Mouse (Mus musculus): ENCODE results near the gene Cd302. TPM values are rescaled to one million over a fixed set of nuclear protein-coding genes. Genes with fewer than 3 reads are reported as not detected.

Cd302 gene
- total RNA-seq, 2 experiments from 2014 or later, result 16.6 to 19.6 TPM

GRCm38 (mm10) chr2:60260621-60261350 lies 23.5 kb downstream of the Cd302 start:
- DNase-seq (ENCODE audit: low spot score in 2 of 2), result no peak
- intact Hi-C loops (cut with DNase I), result no loop called here

GRCm38 (mm10) chr2:60259186-60259585 lies 25.1 kb downstream of the Cd302 start:
- no peak for DNase-seq (ENCODE audit: low spot score in 2 of 2)
- intact Hi-C loops (cut with DNase I), result no loop called here

- intact Hi-C loops (cut with DNase I), result no loop called here
Observed at GRCm38 (mm10) chr2:60256751-60257150, 27.5 kb downstream of the Cd302 start.

GRCm38 (mm10) chr2:60253506-60253905 lies 30.8 kb downstream of the Cd302 start:
- peak; percentile 18 to 22 for DNase-seq (ENCODE audit: low spot score in 2 of 2)
- intact Hi-C loops (cut with DNase I), result no loop called here

More at GRCm38 (mm10) chr2:60256751-60257150, 27.5 kb downstream of the Cd302 start:
- DNase-seq (ENCODE audit: low spot score in 2 of 2), result no peak

- no peak for DNase-seq (ENCODE audit: low spot score in 2 of 2)
- intact Hi-C loops (cut with DNase I), result no loop called here
Observed at GRCm38 (mm10) chr2:60252782-60253181, 31.5 kb downstream of the Cd302 start.

GRCm38 (mm10) chr2:60234506-60234905 lies 49.8 kb downstream of the Cd302 start:
- no peak for DNase-seq (ENCODE audit: low spot score in 2 of 2)
- intact Hi-C loops (cut with DNase I), result no loop called here

- intact Hi-C loops (cut with DNase I), result no loop called here
- DNase-seq (ENCODE audit: low spot score in 2 of 2), result no peak
Observed at GRCm38 (mm10) chr2:60233147-60233546, 51.1 kb downstream of the Cd302 start.

GRCm38 (mm10) chr2:60230361-60230760 lies 53.9 kb downstream of the Cd302 start:
- intact Hi-C loops (cut with DNase I), result no loop called here

GRCm38 (mm10) chr2:60228470-60228869 lies 55.8 kb downstream of the Cd302 start:
- DNase-seq (ENCODE audit: low spot score in 2 of 2), result no peak
- intact Hi-C loops (cut with DNase I), result no loop called here

More at GRCm38 (mm10) chr2:60230361-60230760, 53.9 kb downstream of the Cd302 start:
- no peak for DNase-seq (ENCODE audit: low spot score in 2 of 2)

- DNase-seq (ENCODE audit: low spot score in 2 of 2), result no peak
- intact Hi-C loops (cut with DNase I), result no loop called here
Observed at GRCm38 (mm10) chr2:60223489-60223888, 60.8 kb downstream of the Cd302 start.

- intact Hi-C loops (cut with DNase I), result no loop called here
- no peak for DNase-seq (ENCODE audit: low spot score in 2 of 2)
Observed at GRCm38 (mm10) chr2:60221954-60222353, 62.3 kb downstream of the Cd302 start.

GRCm38 (mm10) chr2:60221236-60221635 lies 63.1 kb downstream of the Cd302 start:
- DNase-seq (ENCODE audit: low spot score in 2 of 2), result no peak
- intact Hi-C loops (cut with DNase I), result no loop called here

- intact Hi-C loops (cut with DNase I), result no loop called here
- DNase-seq (ENCODE audit: low spot score in 2 of 2), result no peak
Observed at GRCm38 (mm10) chr2:60217620-60218019, 66.7 kb downstream of the Cd302 start.

GRCm38 (mm10) chr2:60216547-60217153 lies 67.6 kb downstream of the Cd302 start:
- no peak for DNase-seq (ENCODE audit: low spot score in 2 of 2)
- intact Hi-C loops (cut with DNase I), result no loop called here

GRCm38 (mm10) chr2:60214683-60215082 lies 69.6 kb downstream of the Cd302 start:
- no peak for DNase-seq (ENCODE audit: low spot score in 2 of 2)
- intact Hi-C loops (cut with DNase I), result no loop called here

GRCm38 (mm10) chr2:60212488-60212887 lies 71.8 kb downstream of the Cd302 start:
- intact Hi-C loops (cut with DNase I), result no loop called here
- DNase-seq (ENCODE audit: low spot score in 2 of 2), result no peak

- DNase-seq (ENCODE audit: low spot score in 2 of 2), result no peak
- intact Hi-C loops (cut with DNase I), result no loop called here
Observed at GRCm38 (mm10) chr2:60210821-60211220, 73.5 kb downstream of the Cd302 start.

- peak; percentile 85 to 88 for DNase-seq (ENCODE audit: low spot score in 2 of 2)
- intact Hi-C loops (cut with DNase I), result loop anchor here (5.0 to 10.0 kb wide), 2 partner anchors 88 to 685 kb away; no protein-coding TSS in a partner anchor
Observed at GRCm38 (mm10) chr2:60209703-60210651, 74.3 kb downstream of the Cd302 start, which contains the start of the genes Baz2b and March7. Gene Baz2b, minus strand, starts transcription at chr2:60209839. Gene March7, plus strand, starts transcription at chr2:60209887.

- DNase-seq (ENCODE audit: low spot score in 2 of 2), result no peak
- intact Hi-C loops (cut with DNase I), result loop anchor here (5.0 to 10.0 kb wide), 2 partner anchors 87 to 684 kb away; no protein-coding TSS in a partner anchor
Observed at GRCm38 (mm10) chr2:60209122-60209611, 75.1 kb downstream of the Cd302 start.

- intact Hi-C loops (cut with DNase I), result loop anchor here (5.0 to 10.0 kb wide), 2 partner anchors 83 to 681 kb away; no protein-coding TSS in a partner anchor
- DNase-seq (ENCODE audit: low spot score in 2 of 2), result no peak
Observed at GRCm38 (mm10) chr2:60205795-60206194, 78.5 kb downstream of the Cd302 start.

Data from left cerebral cortex, postnatal 36 days (tissue).